Mouse (Mus musculus) cerebellum, adult 11-12 months (tissue): ENCODE measurements around the gene Plac1.
"Not testable (repeated sequence)": the region's sequence is repeated elsewhere in the genome, so short reads cannot be mapped to it uniquely, and the experiment has no call there.

ENCODE experiments used
- DNase-seq: peaks from one replicate; pipeline ENCODE4 v3.0.0; 2022

The Plac1 gene

GRCm38 (mm10) chrX:53041006-53041405 lies 198.9 kb downstream of the Plac1 start:
- no peak for DNase-seq

DNA sequence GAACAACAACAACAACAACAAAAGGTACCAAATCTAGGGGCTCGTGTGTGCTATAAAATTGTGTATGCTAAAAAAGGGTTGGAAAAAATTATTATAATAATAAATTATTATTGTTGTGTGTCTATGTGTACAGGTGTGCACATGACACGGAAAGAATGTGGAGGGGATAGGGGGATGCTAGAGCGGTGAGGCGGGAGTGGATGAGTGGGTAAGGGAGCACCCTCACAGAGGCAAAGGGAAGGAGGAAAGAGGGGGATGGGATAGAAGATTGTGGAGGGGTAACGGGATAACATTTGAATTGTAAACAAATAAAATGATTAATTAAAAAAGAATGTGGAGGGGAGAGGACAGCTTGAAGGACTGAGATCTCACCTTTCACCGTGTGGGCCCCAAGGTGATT lies 199.8 kb downstream of the Plac1 start:
- DNase-seq = no peak

DNA sequence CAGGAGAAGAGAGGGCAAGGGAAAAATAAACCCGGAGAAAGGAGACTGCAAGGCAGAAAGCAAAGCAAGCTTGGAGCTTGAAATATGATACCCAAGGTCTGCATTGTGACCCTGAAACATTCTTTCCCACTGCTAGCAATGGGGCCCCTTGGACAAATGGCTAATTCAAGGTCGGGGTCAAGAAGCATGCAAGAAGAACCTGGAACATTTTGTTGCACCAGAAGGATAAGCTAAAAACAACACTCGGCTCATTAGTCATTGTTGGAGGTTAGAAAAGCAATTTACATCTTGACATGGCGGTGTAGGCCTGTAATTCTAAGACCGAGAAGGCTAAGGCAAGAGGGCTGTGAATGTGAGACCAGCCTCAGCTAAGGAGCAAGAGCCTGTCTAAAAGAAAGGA lies 200.3 kb downstream of the Plac1 start:
- no peak for DNase-seq

GRCm38 (mm10) chrX:53038194-53038593 lies 201.7 kb downstream of the Plac1 start:
- DNase-seq = no peak

DNA sequence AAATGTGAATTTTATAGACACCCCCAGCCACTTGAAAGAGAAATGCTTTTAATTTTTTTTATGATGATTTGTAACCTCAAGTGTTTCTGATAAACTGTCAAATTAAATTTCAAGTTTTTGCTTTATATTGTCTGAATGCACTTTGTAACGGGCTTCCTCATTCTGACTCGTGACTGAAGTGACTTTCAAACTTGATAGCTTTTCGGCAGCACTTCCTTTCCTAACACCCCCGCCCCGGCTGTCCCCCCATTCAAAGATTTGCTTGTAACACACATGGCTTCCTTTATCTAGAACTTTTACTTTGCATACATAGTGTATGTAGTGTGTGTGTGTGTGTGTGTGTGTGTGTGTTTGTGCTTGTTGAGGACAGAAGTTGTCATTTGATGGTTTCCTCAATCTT lies 210.4 kb downstream of the Plac1 start:
- DNase-seq = no peak

DNA sequence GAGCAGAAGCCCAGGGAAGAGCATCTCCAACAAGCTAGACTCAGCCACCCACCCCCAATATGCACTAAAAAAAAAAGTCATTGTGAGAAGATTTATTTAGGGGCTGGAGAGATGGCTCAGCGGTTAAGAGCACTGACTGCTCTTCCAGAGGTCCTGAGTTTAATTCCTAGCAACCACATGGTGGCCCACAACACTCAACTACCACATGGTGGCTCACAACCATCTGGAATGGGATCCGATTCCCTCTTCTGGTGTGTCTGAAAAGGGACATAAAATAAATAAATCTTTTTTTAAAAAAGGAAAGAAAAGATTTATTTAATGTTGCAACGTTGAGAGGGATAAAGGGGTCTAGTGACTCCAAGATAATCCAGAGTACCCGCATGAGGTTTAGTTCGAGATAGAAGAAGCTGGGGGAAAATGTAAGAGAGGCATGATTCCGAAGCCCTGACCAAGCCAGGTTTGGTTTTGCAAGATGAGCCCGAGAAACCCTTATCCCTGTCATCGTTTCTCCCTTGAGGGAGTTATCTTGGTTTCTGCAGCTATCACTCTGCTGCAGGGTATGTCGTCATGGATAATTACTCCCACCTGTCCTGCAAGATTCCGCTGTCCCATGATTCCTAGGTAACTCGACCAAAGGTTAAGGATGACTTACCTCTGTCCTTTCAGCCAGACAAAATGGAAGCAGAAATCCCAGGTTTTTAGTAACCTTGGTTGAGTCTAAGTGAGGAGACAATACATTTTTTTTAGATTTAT lies 214.3 kb downstream of the Plac1 start:
- DNase-seq = no peak

GRCm38 (mm10) chrX:53024268-53024667 lies 215.6 kb downstream of the Plac1 start:
- not testable (repeated sequence) for DNase-seq

DNA sequence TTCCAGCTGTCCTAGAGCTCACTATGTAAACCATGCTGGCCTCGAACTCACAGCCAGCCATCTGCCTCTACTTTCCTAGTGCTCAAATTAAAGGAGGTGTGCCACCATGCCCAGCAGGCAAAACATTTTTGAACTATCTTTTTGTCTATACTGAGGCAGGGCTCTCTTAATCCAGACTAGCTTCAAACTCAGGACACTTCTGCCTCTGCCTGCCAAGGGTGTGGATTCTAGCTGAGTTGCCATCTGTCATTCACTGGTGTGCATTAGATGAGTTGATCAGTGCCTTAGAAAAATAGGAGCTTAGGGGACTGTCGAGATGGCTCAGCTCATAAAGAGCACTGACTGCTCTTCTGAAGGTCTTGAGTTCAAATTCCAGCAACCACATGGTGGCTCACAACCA lies 216.9 kb downstream of the Plac1 start:
- peak; percentile 59 for DNase-seq
